Mouse (Mus musculus): Measurements from ENCODE around the gene Hace1.
"Not testable (repeated sequence)": the region's sequence is repeated elsewhere in the genome, so short reads cannot be mapped to it uniquely, and the experiment has no call there.

Hace1 gene

GRCm38 (mm10) chr10:45577731-45578297 lies at the start of gene Hace1:
Gene Hace1 (plus strand): TSS chr10:45577829.
- DNase-seq (ENCODE audit: low read depth, low spot score) = peak; percentile 84

GRCm38 (mm10) chr10:45537334-45537733 lies 40.3 kb upstream of the Hace1 start:
- not testable (repeated sequence) for DNase-seq (ENCODE audit: low read depth, low spot score)

GRCm38 (mm10) chr10:45542726-45543125 lies 34.9 kb upstream of the Hace1 start:
- no peak for DNase-seq (ENCODE audit: low read depth, low spot score)

GRCm38 (mm10) chr10:45546799-45547198 lies 30.8 kb upstream of the Hace1 start:
- DNase-seq (ENCODE audit: low read depth, low spot score) = peak; percentile 81

GRCm38 (mm10) chr10:45578298-45578821 lies 731 bp downstream of the Hace1 start:
- DNase-seq (ENCODE audit: low read depth, low spot score) = peak; percentile 36

- no peak for DNase-seq (ENCODE audit: low read depth, low spot score)
Observed at GRCm38 (mm10) chr10:45583310-45583709, 5.7 kb downstream of the Hace1 start.

- DNase-seq (ENCODE audit: low read depth, low spot score) = no peak
Observed at GRCm38 (mm10) chr10:45583829-45584228, 6.2 kb downstream of the Hace1 start.

GRCm38 (mm10) chr10:45584311-45585102 lies 6.9 kb downstream of the Hace1 start:
- DNase-seq (ENCODE audit: low read depth, low spot score) = peak; percentile 11

- DNase-seq (ENCODE audit: low read depth, low spot score) = no peak
Observed at GRCm38 (mm10) chr10:45605853-45606252, 28.2 kb downstream of the Hace1 start.

GRCm38 (mm10) chr10:45610727-45611126 lies 33.1 kb downstream of the Hace1 start:
- no peak for DNase-seq (ENCODE audit: low read depth, low spot score)

- DNase-seq (ENCODE audit: low read depth, low spot score) = no peak
Observed at GRCm38 (mm10) chr10:45616012-45616411, 38.4 kb downstream of the Hace1 start.

GRCm38 (mm10) chr10:45619039-45619438 lies 41.4 kb downstream of the Hace1 start:
- DNase-seq (ENCODE audit: low read depth, low spot score) = no peak

- no peak for DNase-seq (ENCODE audit: low read depth, low spot score)
Observed at GRCm38 (mm10) chr10:45631995-45632394, 54.4 kb downstream of the Hace1 start.

- DNase-seq (ENCODE audit: low read depth, low spot score) = no peak
Observed at GRCm38 (mm10) chr10:45632641-45633040, 55.0 kb downstream of the Hace1 start.

- no peak for DNase-seq (ENCODE audit: low read depth, low spot score)
Observed at GRCm38 (mm10) chr10:45635201-45635600, 57.6 kb downstream of the Hace1 start.

GRCm38 (mm10) chr10:45639762-45640161 lies 62.1 kb downstream of the Hace1 start:
- no peak for DNase-seq (ENCODE audit: low read depth, low spot score)

GRCm38 (mm10) chr10:45654026-45654425 lies 76.4 kb downstream of the Hace1 start:
- DNase-seq (ENCODE audit: low read depth, low spot score) = peak; percentile 27

GRCm38 (mm10) chr10:45662015-45662414 lies 84.4 kb downstream of the Hace1 start:
- no peak for DNase-seq (ENCODE audit: low read depth, low spot score)

- no peak for DNase-seq (ENCODE audit: low read depth, low spot score)
Observed at GRCm38 (mm10) chr10:45668266-45668665, 90.6 kb downstream of the Hace1 start.

GRCm38 (mm10) chr10:45676796-45677195 lies 99.2 kb downstream of the Hace1 start:
- DNase-seq (ENCODE audit: low read depth, low spot score) = peak; percentile 42

GRCm38 (mm10) chr10:45686191-45686590 lies 108.6 kb downstream of the Hace1 start:
- peak; percentile 3 for DNase-seq (ENCODE audit: low read depth, low spot score)

- no peak for DNase-seq (ENCODE audit: low read depth, low spot score)
Observed at GRCm38 (mm10) chr10:45694931-45695330, 117.3 kb downstream of the Hace1 start.

GRCm38 (mm10) chr10:45695522-45695921 lies 117.9 kb downstream of the Hace1 start:
- DNase-seq (ENCODE audit: low read depth, low spot score) = no peak

All from 3T3-L1 (cell line).